18 mouse cellular contexts compared by ENCODE assay signal in the genomic region with DNA sequence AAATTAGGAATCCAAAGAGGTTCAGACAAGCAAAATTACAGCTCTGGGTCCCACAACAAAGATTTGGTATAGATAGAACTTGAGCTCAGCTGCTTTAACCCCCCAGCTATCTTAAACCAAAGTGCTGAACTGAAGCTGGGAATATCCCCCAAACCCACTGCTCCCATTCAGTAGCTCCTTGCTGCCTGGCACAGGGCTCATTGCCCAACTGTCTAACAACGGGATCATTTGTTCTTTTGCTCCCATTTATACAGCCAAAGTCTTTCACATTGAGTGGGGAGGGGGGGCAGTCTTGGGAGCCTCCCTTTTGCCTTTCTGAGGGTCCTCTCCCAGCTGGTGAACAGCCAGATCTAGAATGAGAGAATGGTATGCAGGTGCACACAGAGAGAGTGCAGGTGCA.
"Had no signal": no experiment of that assay in that cellular context is flagged by ENCODE, and none has a peak within 500 bp of the region (broad histone marks: within the 10 kb centered on the region; RNA-seq: fewer than 3 reads in every experiment).

No protein-coding gene starts in this region.

- DNase-seq: lung, adult 18-20 months; lung, embryonic 14.5 days; lung, postnatal 10 days; lung, postnatal 4 days; midbrain, embryonic 14.5 days; retina, postnatal 1 day; right cerebral cortex, adult 18-20 months; right cerebral cortex, postnatal 25 days; thymus, adult 2 months; thymus, postnatal 25 days; thymus, postnatal 4 days had no signal

- ATAC-seq: midbrain, embryonic 16.5 days had no signal

- H3K36me3 ChIP-seq: midbrain, embryonic 12.5 days; neural tube, embryonic 13.5 days; neural tube, embryonic 15.5 days; stomach, embryonic 15.5 days had no signal

- H3K4me2 ChIP-seq: lung, embryonic 14.5 days; midbrain, embryonic 12.5 days; neural tube, embryonic 13.5 days; neural tube, embryonic 15.5 days; stomach, embryonic 15.5 days had no signal

- H3K9me3 ChIP-seq: midbrain, embryonic 12.5 days; neural tube, embryonic 13.5 days; neural tube, embryonic 15.5 days; stomach, embryonic 15.5 days had no signal

- H3K9ac ChIP-seq: lung, embryonic 14.5 days; midbrain, embryonic 12.5 days; neural tube, embryonic 13.5 days; neural tube, embryonic 15.5 days; stomach, embryonic 15.5 days had no signal

- H3K4me3 ChIP-seq: midbrain, embryonic 12.5 days; myocyte; neural tube, embryonic 13.5 days; neural tube, embryonic 15.5 days; stomach, embryonic 15.5 days had no signal

- H3K27ac ChIP-seq: midbrain, embryonic 12.5 days; neural tube, embryonic 13.5 days; neural tube, embryonic 15.5 days; stomach, embryonic 15.5 days; stomach, postnatal 0 days had no signal

- H3K27me3 ChIP-seq: neural tube, embryonic 13.5 days; neural tube, embryonic 15.5 days; stomach, embryonic 15.5 days had no signal
